Comparison of ENCODE assay signal across 30 mouse cellular contexts in the genomic region with DNA sequence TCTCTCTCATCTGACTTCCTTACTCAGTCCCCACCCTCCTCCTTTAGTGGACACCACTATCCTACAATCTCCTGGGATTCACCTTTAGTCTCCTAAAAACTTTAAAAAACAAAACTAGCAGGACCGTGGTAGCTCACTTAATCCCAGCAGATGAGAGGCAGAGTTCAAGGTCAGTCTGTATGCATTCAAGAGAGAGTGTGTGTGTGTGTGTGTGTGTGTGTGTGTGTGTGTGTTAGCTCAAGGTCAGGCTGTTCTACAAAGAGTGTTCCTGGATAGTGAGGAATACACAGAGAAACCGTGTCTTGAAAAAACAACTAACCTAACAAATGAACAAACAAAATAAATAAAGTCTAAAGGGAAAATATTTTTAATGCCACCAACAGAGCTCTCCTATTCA. TPM values are rescaled to one million over a fixed set of nuclear protein-coding genes. Genes with fewer than 3 reads are reported as not detected.
DNase-seq lines count a peak whose midpoint lies in the region; ATAC-seq and TF ChIP-seq lines count a peak whose summit lies in the region.
"Had no signal": no experiment of that assay in that cellular context is flagged by ENCODE, and none has a peak within 500 bp of the region (broad histone marks: within the 10 kb centered on the region; RNA-seq: fewer than 3 reads in every experiment).

No protein-coding gene starts in this region.

- H3K4me1 ChIP-seq in heart, embryonic 10.5 days: peaks cover 18% of the 10 kb centered on the region; the same call in 1 of the 2 replicates
- H3K4me1 ChIP-seq in liver, adult 2 months (ENCODE audit: control insufficient read depth, insufficient read depth, low read length): peaks cover 33% of the 10 kb centered on the region
- H3K4me1 ChIP-seq in brown adipose tissue, adult 24 weeks (ENCODE audit: control insufficient read depth, insufficient read depth, insufficient read length, low read length): peaks cover 4% of the 10 kb centered on the region; the same call in 1 of the 2 replicates
- H3K4me1 ChIP-seq in stomach, postnatal 0 days (replicated peaks; ENCODE audit: control insufficient read depth, insufficient read depth): no peaks in the 10 kb centered on the region
- H3K4me1 ChIP-seq in forebrain, embryonic 12.5 days: no peaks in the 10 kb centered on the region
- H3K4me1 ChIP-seq: embryonic facial prominence, embryonic 12.5 days; forebrain, embryonic 15.5 days; hindbrain, embryonic 10.5 days; hindbrain, embryonic 15.5 days; midbrain, embryonic 15.5 days; neural tube, embryonic 12.5 days had no signal

- no peak for TF ChIP-seq CTCF in liver, adult 2 months (IDR thresholded peaks at IDR 0.05; ENCODE audit: low read depth, low read length)
- TF ChIP-seq CTCF in stomach, postnatal 0 days (IDR thresholded peaks at IDR 0.05; ENCODE audit: low read depth): no peak

- TF ChIP-seq POLR2A in liver, adult 2 months (IDR thresholded peaks at IDR 0.05; ENCODE audit: extremely low read depth, insufficient read depth, low read length): no peak

- H3K79me2 ChIP-seq in liver, adult 2 months (ENCODE audit: control insufficient read depth, insufficient read depth, low read length): peaks cover 26% of the 10 kb centered on the region; the same call in 1 of the 2 replicates

- no peak overlapping the region for H3K4me3 ChIP-seq in heart, embryonic 10.5 days
- no peak overlapping the region for H3K4me3 ChIP-seq in liver, adult 2 months (ENCODE audit: insufficient read depth, low read depth, low read length)
- H3K4me3 ChIP-seq in brown adipose tissue, adult 24 weeks (ENCODE audit: insufficient read depth, low read depth, low read length): no peak overlapping the region
- no peak overlapping the region for H3K4me3 ChIP-seq in stomach, postnatal 0 days (ENCODE audit: low read depth, low read length)
- H3K4me3 ChIP-seq in forebrain, embryonic 12.5 days (replicated peaks): no peak overlapping the region
- H3K4me3 ChIP-seq: embryonic facial prominence, embryonic 12.5 days; forebrain, embryonic 15.5 days; gastrocnemius, adult 2 months; hindbrain, embryonic 10.5 days; hindbrain, embryonic 15.5 days; midbrain, embryonic 10.5 days; midbrain, embryonic 15.5 days; myocyte; neural tube, embryonic 12.5 days had no signal

- DNase-seq in heart, embryonic 10.5 days (ENCODE audit: low spot score): no peak
- DNase-seq in heart, adult 11 months: no peak
- no peak for DNase-seq in liver, adult 2 months (ENCODE audit: extremely low read depth, low read depth, low spot score)
- no peak for DNase-seq in liver
- DNase-seq in stomach, postnatal 0 days (ENCODE audit: low spot score): no peak
- DNase-seq: adrenal gland, postnatal 25 days; cerebellum, adult 9-10 months; embryo, embryonic 11 days; gastrocnemius, adult 2 months; gastrocnemius, postnatal 36 days; kidney, adult 9 months; kidney, postnatal 10 days; layer of hippocampus, postnatal 36 days; left cerebral cortex, postnatal 4 days; lung, embryonic 14.5 days; lung, postnatal 14 days; right cerebral cortex, adult 18-20 months; thymus, adult 2 months; thymus, postnatal 36 days had no signal

- H3K9ac ChIP-seq in liver, adult 2 months (ENCODE audit: low read depth, low read length): no peak overlapping the region
- no peak overlapping the region for H3K9ac ChIP-seq in stomach, postnatal 0 days (ENCODE audit: low read length)
- no peak overlapping the region for H3K9ac ChIP-seq in forebrain, embryonic 12.5 days
- H3K9ac ChIP-seq: embryonic facial prominence, embryonic 12.5 days; forebrain, embryonic 15.5 days; hindbrain, embryonic 15.5 days; lung, embryonic 14.5 days; midbrain, embryonic 15.5 days; neural tube, embryonic 12.5 days had no signal

- 0 out of 2 replicates have a peak overlapping the region, but pooled peaks have one; percentile 12 for H3K4me2 ChIP-seq in stomach, postnatal 0 days (replicated peaks; ENCODE audit: low read depth)
- no peak overlapping the region for H3K4me2 ChIP-seq in forebrain, embryonic 12.5 days
- H3K4me2 ChIP-seq: embryonic facial prominence, embryonic 12.5 days; forebrain, embryonic 15.5 days; hindbrain, embryonic 15.5 days; lung, embryonic 14.5 days; midbrain, embryonic 15.5 days; neural tube, embryonic 12.5 days had no signal

- peak overlapping the region; percentile 18; the same call in 1 of the 2 replicates for H3K27ac ChIP-seq in heart, embryonic 10.5 days
- H3K27ac ChIP-seq in liver, adult 2 months (replicated peaks; ENCODE audit: insufficient read depth, low read depth, low read length): peak overlapping the region; percentile 34; the same call in 1 of the 2 replicates
- 0 out of 2 replicates have a peak overlapping the region, but pooled peaks have one; percentile 23 for H3K27ac ChIP-seq in brown adipose tissue, adult 24 weeks (replicated peaks; ENCODE audit: low read depth, low read length)
- H3K27ac ChIP-seq in stomach, postnatal 0 days (replicated peaks): no peak overlapping the region
- no peak overlapping the region for H3K27ac ChIP-seq in forebrain, embryonic 12.5 days
- H3K27ac ChIP-seq: embryonic facial prominence, embryonic 12.5 days; forebrain, embryonic 15.5 days; gastrocnemius, adult 2 months; hindbrain, embryonic 10.5 days; hindbrain, embryonic 15.5 days; midbrain, embryonic 10.5 days; midbrain, embryonic 15.5 days; neural tube, embryonic 12.5 days had no signal

- H3K27me3 ChIP-seq in heart, embryonic 10.5 days (ENCODE audit: insufficient read depth, poor library complexity, severe bottlenecking): no peaks in the 10 kb centered on the region
- no peaks in the 10 kb centered on the region for H3K27me3 ChIP-seq in liver, adult 2 months (ENCODE audit: control insufficient read depth, insufficient read depth, low read length)
- H3K27me3 ChIP-seq in stomach, postnatal 0 days (ENCODE audit: control insufficient read depth, insufficient read depth, low read length): no peaks in the 10 kb centered on the region
- H3K27me3 ChIP-seq in forebrain, embryonic 12.5 days: no peaks in the 10 kb centered on the region
- H3K27me3 ChIP-seq: embryonic facial prominence, embryonic 12.5 days; forebrain, embryonic 15.5 days; hindbrain, embryonic 15.5 days; midbrain, embryonic 15.5 days; neural tube, embryonic 12.5 days had no signal

- no peaks in the 10 kb centered on the region for H3K36me3 ChIP-seq in heart, embryonic 10.5 days
- H3K36me3 ChIP-seq in liver, adult 2 months (ENCODE audit: control insufficient read depth, insufficient read depth, low read length): no peaks in the 10 kb centered on the region
- no peaks in the 10 kb centered on the region for H3K36me3 ChIP-seq in stomach, postnatal 0 days (ENCODE audit: control insufficient read depth, insufficient read depth, low read length)
- H3K36me3 ChIP-seq in forebrain, embryonic 12.5 days (replicated peaks): no peaks in the 10 kb centered on the region
- H3K36me3 ChIP-seq: embryonic facial prominence, embryonic 12.5 days; forebrain, embryonic 15.5 days; hindbrain, embryonic 10.5 days; hindbrain, embryonic 15.5 days; midbrain, embryonic 10.5 days; midbrain, embryonic 15.5 days; neural tube, embryonic 12.5 days had no signal

- ATAC-seq in stomach, postnatal 0 days (ENCODE audit: low FRiP score, low TSS enrichment): peak; percentile 53; the same call in 1 of the 2 replicates
- ATAC-seq in forebrain, embryonic 12.5 days (ENCODE audit: low FRiP score): no peak
- ATAC-seq: forebrain, embryonic 15.5 days; inflammation-experienced regulatory T-cells, adult 6 months; midbrain, embryonic 15.5 days had no signal

- WGBS in heart, embryonic 10.5 days: 49% methylated on average over 2 of the region's 2 CpGs
- WGBS in liver, adult 2 months: 12% methylated on average over 2 of the region's 2 CpGs
- WGBS in stomach, postnatal 0 days: 33% methylated on average over 2 of the region's 2 CpGs
- WGBS in forebrain, embryonic 12.5 days: 86% methylated on average over 2 of the region's 2 CpGs

- no peak for TF ChIP-seq EP300 in stomach, postnatal 0 days (optimal IDR thresholded peaks at IDR 0.05)

- no peaks in the 10 kb centered on the region for H3K9me3 ChIP-seq in heart, embryonic 10.5 days
- no peaks in the 10 kb centered on the region for H3K9me3 ChIP-seq in stomach, postnatal 0 days (ENCODE audit: control insufficient read depth, low read length)
- no peaks in the 10 kb centered on the region for H3K9me3 ChIP-seq in forebrain, embryonic 12.5 days
- H3K9me3 ChIP-seq: embryonic facial prominence, embryonic 12.5 days; forebrain, embryonic 15.5 days; hindbrain, embryonic 10.5 days; hindbrain, embryonic 15.5 days; midbrain, embryonic 10.5 days; midbrain, embryonic 15.5 days; neural tube, embryonic 12.5 days had no signal

RNA-seq across cellular contexts. Expression of a gene that starts 12.6 kb away (rescaled TPM):
- 99.6 and 101 TPM in 2 replicates for polyA plus RNA-seq in heart, embryonic 10.5 days (2016; fragmentation: Nextera tagmentation; extraction: Ambion mirVana)
- 120 and 144 TPM in 2 replicates for total RNA-seq in liver, adult 2 months (2014; rRNA removed)
- 49.7 and 68.5 TPM in 2 replicates for polyA plus RNA-seq in liver, adult 2 months (2012; rRNA removed)
- 393 and 417 TPM in 2 replicates for polyA plus RNA-seq in brown adipose tissue, adult 24 weeks (2012; ENCODE audit: insufficient read depth, insufficient read length, missing spikeins)
- polyA plus RNA-seq in stomach, postnatal 0 days (2015; fragmentation: Nextera tagmentation; extraction: Ambion mirVana): 124 and 129 TPM in 2 replicates
- 113 and 114 TPM in 2 replicates for polyA plus RNA-seq in forebrain, embryonic 12.5 days (2016; fragmentation: Nextera tagmentation; extraction: Ambion mirVana)

Comparison
In these comparisons a context has a peak if more than half of its experiments do, and no peak if none do; other contexts are left out.
1. H3K27ac ChIP-seq: peak in heart, embryonic 10.5 days (single experiment), liver, adult 2 months (single experiment) and brown adipose tissue, adult 24 weeks (single experiment); none in stomach, postnatal 0 days (single experiment) and forebrain, embryonic 12.5 days (single experiment).